Mouse (Mus musculus) small intestine, adult 2 months (tissue): ENCODE results near the gene Pard3b.

Experiments
- CTCF ChIP-seq: fragments of 200-500 bp; IDR thresholded peaks from 2 replicates; pipeline ENCODE4 v1.5.1; 2012; ENCODE audit warnings: low read depth, mild to moderate bottlenecking, control low read depth, inconsistent platforms, low read length, moderate library complexity, mixed read lengths; ENCODE audit not compliant: insufficient replicate concordance, insufficient read length; ENCODE audit errors: extremely low read depth
- POLR2A ChIP-seq: fragments of 200-500 bp; IDR thresholded peaks from 2 replicates; pipeline ENCODE4 v1.6.1; 2012; ENCODE audit warnings: low read depth, mild to moderate bottlenecking, control low read depth, inconsistent platforms, low read length, moderate library complexity

- TF ChIP-seq CTCF: no peak
- no peak for TF ChIP-seq POLR2A
Observed at GRCm38 (mm10) chr1:62488871-62489270, 850.2 kb downstream of the Pard3b start.
